Comparison of ENCODE assay signal across 12 mouse cellular contexts in the genomic region with DNA sequence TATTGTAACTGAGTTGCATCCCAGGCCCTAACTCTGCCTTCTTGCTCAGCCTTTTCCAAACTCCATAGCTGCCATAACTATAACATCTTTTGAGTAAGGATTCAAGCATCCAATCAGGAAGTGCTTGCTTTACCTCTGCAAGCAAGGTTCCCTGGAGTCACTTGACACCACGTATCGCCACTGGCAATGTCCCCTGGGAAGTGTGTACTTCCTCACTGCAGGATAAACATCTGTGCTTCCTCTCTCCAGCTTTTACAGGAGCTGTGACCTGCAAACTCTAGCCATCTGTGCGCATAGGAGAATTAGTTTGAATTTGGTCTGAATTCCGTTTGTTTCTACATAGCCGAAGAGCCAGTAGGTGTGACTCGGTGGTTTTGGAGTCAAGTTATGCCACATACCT. TPM values are rescaled to one million over a fixed set of nuclear protein-coding genes. Genes with fewer than 3 reads are reported as not detected.
DNase-seq lines count a peak whose midpoint lies in the region; ATAC-seq and TF ChIP-seq lines count a peak whose summit lies in the region.
"Had no signal": no experiment of that assay in that cellular context is flagged by ENCODE, and none has a peak within 500 bp of the region (broad histone marks: within the 10 kb centered on the region; RNA-seq: fewer than 3 reads in every experiment).

No protein-coding gene starts in this region.

- no peak overlapping the region for H3K4me3 ChIP-seq in hindbrain, embryonic 10.5 days
- no peak overlapping the region for H3K4me3 ChIP-seq in hindbrain, embryonic 13.5 days
- no peak overlapping the region for H3K4me3 ChIP-seq in ES-Bruce4 (ENCODE audit: low read depth, low read length)
- no peak overlapping the region for H3K4me3 ChIP-seq in embryonic facial prominence, embryonic 10.5 days
- H3K4me3 ChIP-seq in limb, embryonic 12.5 days (replicated peaks): no peak overlapping the region
- H3K4me3 ChIP-seq: neural tube, embryonic 13.5 days had no signal

- no peaks in the 10 kb centered on the region for H3K36me3 ChIP-seq in hindbrain, embryonic 10.5 days
- H3K36me3 ChIP-seq in hindbrain, embryonic 13.5 days: no peaks in the 10 kb centered on the region
- H3K36me3 ChIP-seq in ES-Bruce4 (ENCODE audit: control insufficient read depth, insufficient read depth, low read length, poor library complexity, severe bottlenecking): no peaks in the 10 kb centered on the region
- no peaks in the 10 kb centered on the region for H3K36me3 ChIP-seq in embryonic facial prominence, embryonic 10.5 days (replicated peaks)
- H3K36me3 ChIP-seq in limb, embryonic 12.5 days: no peaks in the 10 kb centered on the region
- H3K36me3 ChIP-seq: neural tube, embryonic 13.5 days had no signal

- no peaks in the 10 kb centered on the region for H3K27me3 ChIP-seq in hindbrain, embryonic 10.5 days (ENCODE audit: insufficient read depth, poor library complexity, severe bottlenecking)
- no peaks in the 10 kb centered on the region for H3K27me3 ChIP-seq in hindbrain, embryonic 13.5 days
- no peaks in the 10 kb centered on the region for H3K27me3 ChIP-seq in ES-Bruce4 (ENCODE audit: control insufficient read depth, insufficient read depth, low read length, poor library complexity, severe bottlenecking)
- H3K27me3 ChIP-seq in embryonic facial prominence, embryonic 10.5 days (replicated peaks; ENCODE audit: low read depth, poor library complexity, severe bottlenecking): no peaks in the 10 kb centered on the region
- no peaks in the 10 kb centered on the region for H3K27me3 ChIP-seq in limb, embryonic 12.5 days
- H3K27me3 ChIP-seq: neural tube, embryonic 13.5 days had no signal

- no peak for ATAC-seq in hindbrain, embryonic 13.5 days (ENCODE audit: low FRiP score)
- no peak for ATAC-seq in limb, embryonic 12.5 days (ENCODE audit: insufficient number of reproducible peaks, insufficient read depth, low FRiP score, low TSS enrichment, low read depth)

- no peak for TF ChIP-seq CTCF in ES-Bruce4 (IDR thresholded peaks at IDR 0.05; ENCODE audit: low read depth, low read length)

- H3K27ac ChIP-seq in hindbrain, embryonic 10.5 days: peak overlapping the region; percentile 25; the same call in 1 of the 2 replicates
- H3K27ac ChIP-seq in hindbrain, embryonic 13.5 days: no peak overlapping the region
- H3K27ac ChIP-seq in ES-Bruce4 (ENCODE audit: insufficient read depth, low read length): no peak overlapping the region
- H3K27ac ChIP-seq in embryonic facial prominence, embryonic 10.5 days (replicated peaks): peak overlapping the region; percentile 42; the same call in 1 of the 2 replicates
- H3K27ac ChIP-seq in limb, embryonic 12.5 days: 0 out of 2 replicates have a peak overlapping the region, but pooled peaks have one; percentile 23
- H3K27ac ChIP-seq: neural tube, embryonic 13.5 days had no signal

- WGBS in hindbrain, embryonic 10.5 days: 44% methylated on average over 6 of the region's 6 CpGs
- WGBS in hindbrain, embryonic 13.5 days: 52% methylated on average over 6 of the region's 6 CpGs
- WGBS in embryonic facial prominence, embryonic 10.5 days: 24% methylated on average over 6 of the region's 6 CpGs
- 10% methylated on average over 6 of the region's 6 CpGs for WGBS in limb, embryonic 12.5 days

- TF ChIP-seq POLR2A in ES-Bruce4 (IDR thresholded peaks at IDR 0.05; ENCODE audit: insufficient read depth, low read length): no peak

- DNase-seq in hindbrain, embryonic 10.5 days (ENCODE audit: low spot score): peak; percentile 24
- peak; percentile 64 for DNase-seq in embryonic facial prominence, embryonic 10.5 days (ENCODE audit: low spot score)
- no peak for DNase-seq in heart, adult 11 months
- no peak for DNase-seq in layer of hippocampus, adult 11-12 months (ENCODE audit: low spot score)
- no peak for DNase-seq in urinary bladder, postnatal 4 days (ENCODE audit: low spot score in 2 of 2)
- DNase-seq: cerebellum, adult 11-12 months; lung, embryonic 14.5 days; right cerebral cortex, postnatal 4 days had no signal

- H3K9ac ChIP-seq in hindbrain, embryonic 13.5 days: no peak overlapping the region
- no peak overlapping the region for H3K9ac ChIP-seq in ES-Bruce4 (ENCODE audit: low read depth, poor library complexity, severe bottlenecking)
- H3K9ac ChIP-seq in limb, embryonic 12.5 days (replicated peaks): no peak overlapping the region
- H3K9ac ChIP-seq: lung, embryonic 14.5 days; neural tube, embryonic 13.5 days had no signal

- H3K4me1 ChIP-seq in hindbrain, embryonic 10.5 days (replicated peaks): peaks cover 10% of the 10 kb centered on the region
- peaks cover 7% of the 10 kb centered on the region for H3K4me1 ChIP-seq in hindbrain, embryonic 13.5 days (replicated peaks)
- H3K4me1 ChIP-seq in ES-Bruce4 (ENCODE audit: control insufficient read depth, insufficient read depth, low read length): no peaks in the 10 kb centered on the region
- H3K4me1 ChIP-seq in embryonic facial prominence, embryonic 10.5 days: peaks cover 16% of the 10 kb centered on the region
- peaks cover 9% of the 10 kb centered on the region for H3K4me1 ChIP-seq in limb, embryonic 12.5 days (replicated peaks)

- H3K4me2 ChIP-seq in hindbrain, embryonic 13.5 days: no peak overlapping the region
- H3K4me2 ChIP-seq in limb, embryonic 12.5 days: 0 out of 2 replicates have a peak overlapping the region, but pooled peaks have one; percentile 6
- H3K4me2 ChIP-seq: lung, embryonic 14.5 days; neural tube, embryonic 13.5 days had no signal

- TF ChIP-seq EP300 in ES-Bruce4 (IDR thresholded peaks at IDR 0.05; ENCODE audit: insufficient read depth, low read depth, low read length): peak; percentile 52; the same call in 1 of the 2 replicates

- no peaks in the 10 kb centered on the region for H3K9me3 ChIP-seq in hindbrain, embryonic 10.5 days
- no peaks in the 10 kb centered on the region for H3K9me3 ChIP-seq in hindbrain, embryonic 13.5 days
- peaks cover 3% of the 10 kb centered on the region for H3K9me3 ChIP-seq in ES-Bruce4 (replicated peaks; ENCODE audit: control insufficient read depth, insufficient read depth, low read length, poor library complexity, severe bottlenecking)
- H3K9me3 ChIP-seq in embryonic facial prominence, embryonic 10.5 days: no peaks in the 10 kb centered on the region
- H3K9me3 ChIP-seq in limb, embryonic 12.5 days: no peaks in the 10 kb centered on the region
- H3K9me3 ChIP-seq: neural tube, embryonic 13.5 days had no signal

RNA-seq across cellular contexts. Expression of a gene that starts 43.3 kb away (rescaled TPM):
- polyA plus RNA-seq in hindbrain, embryonic 10.5 days (2016; fragmentation: Nextera tagmentation; extraction: Ambion mirVana): 14.8 and 18.3 TPM in 2 replicates
- 27.8 and 28.7 TPM in 2 replicates for polyA plus RNA-seq in hindbrain, embryonic 13.5 days (2015; fragmentation: Nextera tagmentation; extraction: Ambion mirVana)
- 23.5 and 27.2 TPM in 2 replicates for polyA plus RNA-seq in ES-Bruce4 (2011; ENCODE audit: insufficient read depth, insufficient read length, low read depth, missing spikeins)
- polyA plus RNA-seq in embryonic facial prominence, embryonic 10.5 days (2016; fragmentation: Nextera tagmentation; extraction: Ambion mirVana): 23.0 and 25.0 TPM in 2 replicates
- polyA plus RNA-seq in limb, embryonic 12.5 days (2016; fragmentation: Nextera tagmentation; extraction: Ambion mirVana): 25.1 and 25.2 TPM in 2 replicates

Comparison
In these comparisons a context has a peak if more than half of its experiments do, and no peak if none do; other contexts are left out.
1. H3K27ac ChIP-seq: peak in hindbrain, embryonic 10.5 days (single experiment), embryonic facial prominence, embryonic 10.5 days (single experiment) and limb, embryonic 12.5 days (single experiment); none in hindbrain, embryonic 13.5 days (single experiment) and ES-Bruce4 (single experiment).
2. DNase-seq: peak in hindbrain, embryonic 10.5 days (single experiment) and embryonic facial prominence, embryonic 10.5 days (single experiment); none in heart, adult 11 months (single experiment), layer of hippocampus, adult 11-12 months (single experiment) and urinary bladder, postnatal 4 days (0 of 2).